Mouse (Mus musculus) intestine, postnatal 0 days (tissue): ENCODE results near the gene Creld1. TPM values are rescaled to one million over a fixed set of nuclear protein-coding genes. Genes with fewer than 3 reads are reported as not detected.
A peak's percentile ranks its signal among the peaks of the same experiment; 100 is the strongest.

Source experiments
- ATAC-seq: fragments of 200-750 bp; cut with Nextera tagmentation; 2 replicates; pipeline ENCODE4 v1.8.0; 2017; ENCODE audit warnings: mild to moderate bottlenecking, moderate TSS enrichment, moderate library complexity
- H3K27ac ChIP-seq: fragments of 300-500 bp; sonication (generic); 2 replicates; pipeline ENCODE4 v1.5.1; 2014; ENCODE audit warnings: mild to moderate bottlenecking, low read depth, low read length, moderate library complexity
- H3K27me3 ChIP-seq: fragments of 300-500 bp; sonication (generic); replicated peaks from 2 replicates; pipeline ENCODE4 v1.6.1; 2014; ENCODE audit warnings: low read length, mixed read lengths; ENCODE audit not compliant: control insufficient read depth, insufficient read depth
- H3K36me3 ChIP-seq: fragments of 300-500 bp; sonication (generic); 2 replicates; pipeline ENCODE4 v1.6.1; 2014; ENCODE audit warnings: mild to moderate bottlenecking, moderate library complexity; ENCODE audit not compliant: control insufficient read depth, insufficient read depth
- H3K4me1 ChIP-seq: fragments of 300-500 bp; sonication (generic); replicated peaks from 2 replicates; pipeline ENCODE4 v1.6.1; 2014; ENCODE audit warnings: antibody characterized with exemption, low read length, mixed read lengths; ENCODE audit not compliant: control insufficient read depth, insufficient read depth
- H3K4me2 ChIP-seq: fragments of 300-500 bp; sonication (generic); replicated peaks from 2 replicates; pipeline ENCODE4 v1.6.1; 2014; ENCODE audit warnings: low read depth, mild to moderate bottlenecking, moderate library complexity
- H3K4me3 ChIP-seq: fragments of 300-500 bp; sonication (generic); 2 replicates; pipeline ENCODE4 v1.5.1; 2014; ENCODE audit warnings: low read depth, low read length
- H3K9ac ChIP-seq: fragments of 300-500 bp; sonication (generic); 2 replicates; pipeline ENCODE4 v1.6.1; 2014; ENCODE audit warnings: mild to moderate bottlenecking, low read depth, low read length
- H3K9me3 ChIP-seq: fragments of 300-500 bp; sonication (generic); 2 replicates; pipeline ENCODE4 v1.6.1; 2016; ENCODE audit warnings: mixed run types; ENCODE audit not compliant: control insufficient read depth
- CTCF ChIP-seq: sonication (generic); IDR thresholded peaks from 2 replicates; pipeline ENCODE4 v1.5.1; 2016; ENCODE audit warnings: low read depth, mild to moderate bottlenecking, control low read depth, antibody characterized with exemption, moderate library complexity
- WGBS: fragments of 180-500 bp; shearing (Covaris S2); extraction: QIAGEN DNeasy Blood & Tissue Kit; methylation state at CpG from one replicate; pipeline ENCODE4 v1.1.7; 2014; 5-methylcytosine and 5-hydroxymethylcytosine counted together
- polyA plus RNA-seq: library from polyadenylated mRNA; unstranded; fragments of >200 nt; fragmentation: Nextera tagmentation; extraction: Ambion mirVana; gene quantifications from 2 replicates; pipeline ENCODE4 v1.2.1, GENCODE M21; 2015

The Creld1 gene
- polyA plus RNA-seq, 1 experiment from 2014 or later: 8.5 TPM

GRCm38 (mm10) chr6:113465602-113466001, 17.5 kb upstream of the Creld1 start:
- Histone ChIP-seq H3K4me1 (0 out of 2 replicates have a peak, but pooled peaks cover 3% of the 10 kb centered on the region), H3K4me3 (no peak overlapping the region), H3K27ac (no peak overlapping the region), H3K27me3 (no peaks in the 10 kb centered on the region), H3K9ac (no peak overlapping the region), H3K9me3 (no peaks in the 10 kb centered on the region), H3K4me2 (no peak overlapping the region), H3K36me3 (no peaks in the 10 kb centered on the region)
- no peak for ATAC-seq
- 60% methylated on average over 5 of the region's 5 CpGs for WGBS
- peak; percentile 64 for TF ChIP-seq CTCF

GRCm38 (mm10) chr6:113468512-113468911, 14.6 kb upstream of the Creld1 start:
- ATAC-seq: no peak
- Histone ChIP-seq H3K4me3 (no peak overlapping the region), H3K36me3 (no peaks in the 10 kb centered on the region), H3K27me3 (no peaks in the 10 kb centered on the region), H3K9ac (no peak overlapping the region), H3K4me2 (peak overlapping the region; percentile 84), H3K27ac (no peak overlapping the region), H3K4me1 (0 out of 2 replicates have a peak, but pooled peaks cover 3% of the 10 kb centered on the region), H3K9me3 (no peaks in the 10 kb centered on the region)
- 67% methylated on average over 3 of the region's 3 CpGs for WGBS
- TF ChIP-seq CTCF: no peak

DNA sequence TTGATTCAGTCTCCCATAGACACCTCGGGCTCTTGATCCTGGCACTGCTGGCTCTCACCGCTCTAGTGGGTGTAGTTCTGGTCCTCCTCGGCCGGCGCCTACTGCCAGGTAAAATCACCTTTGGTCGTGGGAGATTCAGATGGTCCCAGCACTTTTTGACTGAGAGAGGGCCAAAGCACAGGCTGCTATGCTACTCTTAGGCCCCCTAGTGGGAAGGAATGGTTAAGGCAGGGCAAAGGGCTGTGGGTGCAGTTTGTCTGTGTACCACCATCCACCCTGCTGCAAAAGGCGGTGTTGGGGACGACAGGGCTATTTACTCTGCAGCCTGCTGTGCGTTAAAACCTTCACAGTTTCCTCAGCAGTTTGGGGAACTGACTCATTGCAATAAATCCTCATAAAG, 14.1 kb upstream of the Creld1 start:
- Histone ChIP-seq H3K27ac (no peak overlapping the region), H3K9me3 (no peaks in the 10 kb centered on the region), H3K27me3 (no peaks in the 10 kb centered on the region), H3K4me2 (peak overlapping the region; percentile 84), H3K36me3 (no peaks in the 10 kb centered on the region), H3K4me3 (peak overlapping the region; percentile 39), H3K9ac (peak overlapping the region; percentile 37; the same call in 1 of the 2 replicates), H3K4me1 (peaks cover 3% of the 10 kb centered on the region; the same call in 1 of the 2 replicates)
- TF ChIP-seq CTCF: peak; percentile 80
- 5% methylated on average over 9 of the region's 9 CpGs for WGBS
- peak; percentile 61 for ATAC-seq

- ATAC-seq: peak; percentile 62
- Histone ChIP-seq H3K9me3 (no peaks in the 10 kb centered on the region), H3K27me3 (no peaks in the 10 kb centered on the region), H3K4me3 (peak overlapping the region; percentile 39), H3K9ac (peak overlapping the region; percentile 37), H3K4me1 (peaks cover 3% of the 10 kb centered on the region; the same call in 1 of the 2 replicates), H3K27ac (no peak overlapping the region), H3K4me2 (peak overlapping the region; percentile 84), H3K36me3 (no peaks in the 10 kb centered on the region)
- 2% methylated on average over 29 of the region's 31 CpGs for WGBS
- peak; percentile 89 for TF ChIP-seq CTCF
Measured at GRCm38 (mm10) chr6:113469432-113469831, 13.7 kb upstream of the Creld1 start.

DNA sequence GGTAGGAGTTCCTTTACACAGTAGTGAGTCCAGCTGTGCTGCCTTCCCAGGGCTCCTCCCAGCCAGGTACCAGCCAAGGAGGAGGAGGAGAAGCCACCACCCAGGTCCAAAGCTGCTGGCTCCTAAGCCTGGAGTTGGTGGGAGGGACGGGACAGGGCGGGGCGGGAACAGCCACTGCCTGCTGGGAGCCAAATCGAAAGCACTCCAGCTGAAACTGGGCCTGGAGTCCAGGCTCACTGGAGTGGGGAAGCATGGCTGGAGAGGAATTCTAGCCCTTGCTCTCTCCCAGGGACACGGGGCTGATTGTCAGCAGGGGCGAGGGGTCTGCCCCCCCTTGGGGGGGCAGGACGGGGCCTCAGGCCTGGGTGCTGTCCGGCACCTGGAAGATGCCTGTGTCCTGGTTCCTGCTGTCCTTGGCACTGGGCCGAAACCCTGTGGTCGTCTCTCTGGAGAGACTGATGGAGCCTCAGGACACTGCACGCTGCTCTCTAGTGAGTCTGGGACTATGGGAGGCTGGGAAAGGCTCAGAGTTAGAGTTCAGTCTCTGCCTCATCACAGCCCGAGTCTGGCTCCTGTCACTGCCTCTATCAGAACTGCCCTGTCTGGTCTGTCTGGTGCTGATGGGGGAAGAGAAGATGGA, 11.7 kb upstream of the Creld1 start, which contains the start of gene Il17rc:
Gene Il17rc (plus strand): TSS at position 131 of the 640 bp plus-strand sequence.
- Histone ChIP-seq H3K27ac (peak within 1 kb of the TSS; percentile 41; the same call in 1 of the 2 replicates), H3K9me3 (no peaks in the 10 kb centered on the region), H3K27me3 (no peaks in the 10 kb centered on the region), H3K4me2 (peak within 1 kb of the TSS; percentile 69), H3K4me3 (peak within 1 kb of the TSS; percentile 26), H3K9ac (peak within 1 kb of the TSS; percentile 50), H3K36me3 (no peaks in the 10 kb centered on the region), H3K4me1 (peaks cover 3% of the 10 kb centered on the region; the same call in 1 of the 2 replicates)
- no peak for TF ChIP-seq CTCF
- WGBS: 11% methylated on average over 12 of the region's 12 CpGs
- peak; percentile 57 for ATAC-seq

GRCm38 (mm10) chr6:113472061-113472460, 11.0 kb upstream of the Creld1 start:
- peak; percentile 19; the same call in 1 of the 2 replicates for TF ChIP-seq CTCF
- Histone ChIP-seq H3K4me1 (peaks cover 3% of the 10 kb centered on the region), H3K27ac (0 out of 2 replicates have a peak overlapping the region, but pooled peaks have one; percentile 41), H3K4me2 (peak overlapping the region; percentile 69), H3K9me3 (no peaks in the 10 kb centered on the region), H3K4me3 (peak overlapping the region; percentile 26; the same call in 1 of the 2 replicates), H3K36me3 (no peaks in the 10 kb centered on the region), H3K9ac (no peak overlapping the region; the same call in 1 of the 2 replicates), H3K27me3 (no peaks in the 10 kb centered on the region)
- WGBS: 67% methylated on average over 10 of the region's 10 CpGs
- no peak for ATAC-seq
